Mouse (Mus musculus): Measurements from ENCODE around the gene Olfr1097.

Olfr1097 gene

DNA sequence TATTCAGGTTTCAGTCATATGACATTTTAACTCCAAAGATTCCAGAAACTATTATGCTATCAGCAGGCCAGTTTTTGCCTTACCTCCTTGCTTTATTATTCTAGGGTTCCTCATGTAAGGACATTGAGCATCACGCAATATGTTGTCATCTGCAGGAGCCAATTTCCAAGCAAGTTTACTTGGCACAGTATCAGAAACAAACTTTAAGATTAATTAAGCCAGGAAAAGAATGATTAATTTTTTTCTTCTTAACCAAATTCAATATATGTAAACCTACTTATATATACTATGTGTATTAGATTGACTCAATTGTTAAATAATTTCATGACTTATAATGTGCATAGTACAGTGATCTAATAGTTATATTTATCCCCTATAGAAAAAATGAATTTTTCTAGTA, at the start of gene Olfr1097:
TSS of gene Olfr1097 (minus strand) at position 101 of the 400 bp plus-strand sequence.
- CTCF ChIA-PET, result no interaction called here

DNA sequence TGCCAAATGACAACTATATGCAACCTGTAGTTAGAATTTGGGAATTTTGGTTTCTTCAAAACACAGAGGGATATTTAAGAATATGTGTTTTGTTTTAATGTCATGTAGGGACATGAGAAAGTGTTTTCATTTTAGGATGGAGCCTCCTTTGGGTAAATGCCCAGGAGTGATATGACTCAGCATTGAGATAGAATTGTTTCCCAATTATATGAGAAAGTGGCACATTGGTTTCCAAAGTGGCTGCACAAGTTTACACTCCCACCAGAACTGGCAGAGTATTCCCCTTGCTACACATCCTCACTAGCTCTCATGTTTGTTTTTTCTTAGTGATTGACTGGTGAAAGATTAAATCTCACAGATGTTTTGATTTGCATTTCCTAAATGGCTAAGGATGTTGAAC, 34.5 kb upstream of the Olfr1097 start:
- CTCF ChIA-PET, result no interaction called here

DNA sequence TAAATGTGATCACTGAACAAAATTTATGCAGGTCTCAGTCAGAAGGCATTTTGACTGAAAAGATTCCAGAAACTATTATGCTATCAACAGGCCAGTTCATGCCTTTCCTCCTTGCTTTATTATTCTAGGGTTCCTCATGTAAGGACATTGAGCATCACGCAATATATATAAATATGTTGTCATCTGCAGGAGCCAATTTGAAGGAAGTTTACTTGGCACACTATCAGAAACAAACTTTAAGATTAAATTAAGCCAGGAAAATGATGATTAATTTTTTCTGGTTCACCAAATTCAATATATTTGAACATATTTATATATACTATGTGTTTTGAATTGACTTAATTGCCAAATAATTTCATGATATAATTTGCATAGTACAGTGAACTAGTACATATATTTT, 32.4 kb upstream of the Olfr1097 start, which contains the start of gene Olfr1098:
TSS of gene Olfr1098 (minus strand) at position 101 of the 400 bp plus-strand sequence.
- CTCF ChIA-PET, result no interaction called here

DNA sequence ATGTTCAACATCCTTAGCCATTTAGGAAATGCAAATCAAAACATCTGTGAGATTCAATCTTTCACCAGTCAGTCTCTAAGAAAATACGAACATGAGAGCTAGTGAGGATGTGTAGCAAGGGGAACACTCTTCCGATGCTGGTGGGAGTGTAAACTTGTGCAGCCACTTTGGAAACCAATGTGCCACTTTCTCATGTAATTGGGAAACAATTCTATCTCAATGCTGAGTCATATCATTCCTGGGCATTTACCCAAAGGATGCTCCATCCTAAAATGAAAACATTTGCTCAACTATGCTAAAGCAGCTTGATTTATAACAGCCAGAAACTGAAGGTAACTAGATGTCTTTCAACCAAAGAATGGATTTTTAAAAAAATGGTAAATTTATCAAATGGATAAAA, 13.6 kb upstream of the Olfr1097 start:
- CTCF ChIA-PET, result no interaction called here

DNA sequence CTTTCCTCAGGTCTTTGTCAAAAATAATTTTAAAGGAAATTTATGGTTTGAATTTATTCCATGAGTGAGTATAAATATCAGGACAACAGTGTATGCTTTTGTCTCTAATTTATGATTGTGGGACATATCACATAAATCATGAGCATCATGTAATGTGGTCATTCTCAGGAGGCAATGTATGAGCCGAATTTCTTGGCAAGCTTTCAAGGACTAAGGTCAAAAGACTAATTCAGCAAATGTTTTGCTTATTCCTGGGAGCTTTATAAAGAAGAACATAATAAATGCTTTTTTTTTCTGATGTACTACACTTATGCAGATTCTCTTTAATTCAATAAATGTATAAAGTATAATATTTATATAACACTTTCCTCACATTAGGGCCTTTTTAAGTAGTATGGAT, 17.3 kb downstream of the Olfr1097 start, which contains the start of gene Gm13723:
TSS of gene Gm13723 (minus strand) at position 101 of the 400 bp plus-strand sequence.
- CTCF ChIA-PET, result no interaction called here

DNA sequence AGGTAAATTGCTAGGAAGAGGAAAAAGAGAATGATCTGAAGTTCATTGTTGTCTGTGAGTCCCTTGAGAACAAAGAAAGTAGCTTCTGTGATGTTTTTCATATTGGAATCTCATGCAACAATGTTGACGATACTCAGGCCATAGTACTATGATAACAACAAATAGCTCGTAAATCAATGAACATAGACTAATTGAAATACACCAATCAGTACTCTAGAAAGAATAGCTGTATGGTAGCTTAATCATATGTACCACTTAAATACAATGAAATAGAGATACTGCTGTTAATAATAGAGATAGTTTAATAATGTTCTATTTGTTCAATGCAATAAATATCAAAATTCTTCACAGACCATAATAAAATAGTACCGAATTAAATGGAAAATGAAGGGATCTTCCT, 40.4 kb downstream of the Olfr1097 start, which contains the start of gene Olfr1095:
TSS of gene Olfr1095 (minus strand) at position 101 of the 400 bp plus-strand sequence.
- CTCF ChIA-PET, result no interaction called here
